Mouse (Mus musculus) spleen, adult 2 months (tissue): ENCODE data around the gene Grin2b. TPM values are rescaled to one million over a fixed set of nuclear protein-coding genes. Genes with fewer than 3 reads are reported as not detected.

Experiments
- DNase-seq, 2 experiments: peaks; one replicate each; pipeline versions ENCODE4 v3.0.0 to v3.0.0-alpha.2; 2012 to 2021; ENCODE audit warnings: low spot score in 2 of 2, low read depth in 1 of 2
- H3K27ac ChIP-seq: fragments of 200-500 bp; 2 replicates; pipeline ENCODE4 v1.5.1; 2012; ENCODE audit warnings: low read length, inconsistent platforms; ENCODE audit not compliant: insufficient read depth
- H3K27me3 ChIP-seq: fragments of 200-500 bp; 2 replicates; pipeline ENCODE4 v1.6.1; 2012; ENCODE audit warnings: mild to moderate bottlenecking, moderate library complexity, low read length, inconsistent platforms; ENCODE audit not compliant: control insufficient read depth, insufficient read depth
- H3K36me3 ChIP-seq: fragments of 200-500 bp; 2 replicates; pipeline ENCODE4 v1.6.1; 2012; ENCODE audit warnings: mild to moderate bottlenecking, low read length, inconsistent platforms; ENCODE audit not compliant: control insufficient read depth, insufficient read depth
- H3K4me1 ChIP-seq: fragments of 200-500 bp; 2 replicates; pipeline ENCODE4 v1.6.1; 2011; ENCODE audit warnings: inconsistent platforms; ENCODE audit not compliant: control insufficient read depth, insufficient read depth, insufficient read length
- H3K4me3 ChIP-seq: fragments of 200-500 bp; 2 replicates; pipeline ENCODE4 v1.5.1; 2011; ENCODE audit warnings: mild to moderate bottlenecking, inconsistent platforms; ENCODE audit not compliant: insufficient read depth, insufficient read length; ENCODE audit errors: extremely low read depth
- CTCF ChIP-seq: fragments of 200-500 bp; IDR thresholded peaks from 2 replicates; pipeline ENCODE4 v1.5.1; 2011; ENCODE audit warnings: mild to moderate bottlenecking, inconsistent platforms; ENCODE audit not compliant: insufficient read depth, insufficient read length, insufficient replicate concordance; ENCODE audit errors: extremely low read depth
- POLR2A ChIP-seq: fragments of 200-500 bp; IDR thresholded peaks from 2 replicates; pipeline ENCODE4 v1.6.1; 2011; ENCODE audit warnings: low read depth, low read length, inconsistent platforms
- WGBS: fragments of 180-500 bp; shearing (Covaris S2); methylation state at CpG from one replicate; pipeline ENCODE4 v1.1.7; 2018; 5-methylcytosine and 5-hydroxymethylcytosine counted together
- polyA plus RNA-seq: library from polyadenylated mRNA; depleted of rRNA; stranded (reverse); fragments of >200 nt; gene quantifications from 2 replicates; pipeline ENCODE4 v1.2.3, GENCODE M21; 2012

Gene Grin2b
- polyA plus RNA-seq, 1 experiment: 0.01 TPM

GRCm38 (mm10) chr6:135843755-135844154 is 329.6 kb downstream of the Grin2b start:
- 89% methylated on average over 3 of the region's 3 CpGs for WGBS
- Histone ChIP-seq H3K4me3 (no peak overlapping the region), H3K27me3 (no peaks in the 10 kb centered on the region), H3K4me1 (no peaks in the 10 kb centered on the region), H3K36me3 (no peaks in the 10 kb centered on the region), H3K27ac (no peak overlapping the region)
- TF ChIP-seq POLR2A (no peak), CTCF (no peak)
- DNase-seq: no peak

GRCm38 (mm10) chr6:135836353-135836752 is 337.0 kb downstream of the Grin2b start:
- TF ChIP-seq CTCF: no peak
- TF ChIP-seq POLR2A: no peak
- DNase-seq: no peak
- 79% methylated on average over 4 of the region's 4 CpGs for WGBS

GRCm38 (mm10) chr6:135833542-135833941 is 339.8 kb downstream of the Grin2b start:
- Histone ChIP-seq H3K27ac (no peak overlapping the region), H3K36me3 (no peaks in the 10 kb centered on the region), H3K4me1 (no peaks in the 10 kb centered on the region), H3K27me3 (no peaks in the 10 kb centered on the region), H3K4me3 (no peak overlapping the region)
- TF ChIP-seq CTCF: no peak
- no peak for TF ChIP-seq POLR2A
- WGBS: 81% methylated on average over 5 of the region's 5 CpGs
- DNase-seq: no peak

More at GRCm38 (mm10) chr6:135836353-135836752, 337.0 kb downstream of the Grin2b start:
- Histone ChIP-seq H3K27me3 (no peaks in the 10 kb centered on the region), H3K27ac (no peak overlapping the region), H3K36me3 (no peaks in the 10 kb centered on the region), H3K4me3 (no peak overlapping the region), H3K4me1 (no peaks in the 10 kb centered on the region)

GRCm38 (mm10) chr6:135832041-135832440 is 341.3 kb downstream of the Grin2b start:
- no peak for TF ChIP-seq CTCF
- no peak for TF ChIP-seq POLR2A

GRCm38 (mm10) chr6:135831032-135831431 is 342.3 kb downstream of the Grin2b start:
- Histone ChIP-seq H3K4me3 (no peak overlapping the region), H3K27ac (no peak overlapping the region), H3K4me1 (no peaks in the 10 kb centered on the region), H3K36me3 (no peaks in the 10 kb centered on the region), H3K27me3 (no peaks in the 10 kb centered on the region)
- WGBS: 81% methylated on average over 1 of the region's 1 CpGs
- DNase-seq: no peak
- TF ChIP-seq CTCF: no peak
- no peak for TF ChIP-seq POLR2A

More at GRCm38 (mm10) chr6:135832041-135832440, 341.3 kb downstream of the Grin2b start:
- no peak for DNase-seq
- Histone ChIP-seq H3K4me1 (no peaks in the 10 kb centered on the region), H3K27me3 (no peaks in the 10 kb centered on the region), H3K27ac (no peak overlapping the region), H3K4me3 (no peak overlapping the region), H3K36me3 (no peaks in the 10 kb centered on the region)
- WGBS: 85% methylated on average over 3 of the region's 3 CpGs

GRCm38 (mm10) chr6:135829458-135829857 is 343.9 kb downstream of the Grin2b start:
- TF ChIP-seq POLR2A (no peak), CTCF (no peak)

GRCm38 (mm10) chr6:135828976-135829375 is 344.3 kb downstream of the Grin2b start:
- H3K4me3 ChIP-seq: no peak overlapping the region
- H3K27ac ChIP-seq: no peak overlapping the region
- TF ChIP-seq POLR2A (no peak), CTCF (no peak)
- no peak for DNase-seq
- H3K4me1 ChIP-seq: no peaks in the 10 kb centered on the region
- 69% methylated on average over 4 of the region's 4 CpGs for WGBS
- no peaks in the 10 kb centered on the region for H3K27me3 ChIP-seq
- no peaks in the 10 kb centered on the region for H3K36me3 ChIP-seq

More at GRCm38 (mm10) chr6:135829458-135829857, 343.9 kb downstream of the Grin2b start:
- H3K4me1 ChIP-seq: no peaks in the 10 kb centered on the region
- no peaks in the 10 kb centered on the region for H3K27me3 ChIP-seq
- H3K4me3 ChIP-seq: no peak overlapping the region
- no peak overlapping the region for H3K27ac ChIP-seq
- no peak for DNase-seq
- H3K36me3 ChIP-seq: no peaks in the 10 kb centered on the region
- 89% methylated on average over 7 of the region's 7 CpGs for WGBS
